9 mouse cellular contexts compared by ENCODE assay signal in genomic region chr1:75925802-75926201, GRCm38 (mm10).
DNase-seq lines count a peak whose midpoint lies in the region; ATAC-seq and TF ChIP-seq lines count a peak whose summit lies in the region.
"Had no signal": no experiment of that assay in that cellular context is flagged by ENCODE, and none has a peak within 500 bp of the region (broad histone marks: within the 10 kb centered on the region; RNA-seq: fewer than 3 reads in every experiment).

No protein-coding gene starts in this region.

- no peak overlapping the region for H3K9ac ChIP-seq in forebrain, embryonic 13.5 days
- no peak overlapping the region for H3K9ac ChIP-seq in liver, embryonic 14.5 days (replicated peaks)

- no peaks in the 10 kb centered on the region for H3K27me3 ChIP-seq in E14TG2a.4 (ENCODE audit: insufficient read depth, low read length)
- H3K27me3 ChIP-seq in forebrain, embryonic 13.5 days = no peaks in the 10 kb centered on the region
- no peaks in the 10 kb centered on the region for H3K27me3 ChIP-seq in liver, embryonic 14.5 days (ENCODE audit: control insufficient read depth, insufficient read depth, low read length)

- intact Hi-C loops in heart, postnatal 25 days (cut with DNase I) = loop anchor here (2.0 to 10.0 kb wide), 4 partner anchors 101 to 1591 kb away; no protein-coding TSS in a partner anchor

- no peak overlapping the region for H3K4me3 ChIP-seq in E14TG2a.4 (replicated peaks; ENCODE audit: low read length)
- no peak overlapping the region for H3K4me3 ChIP-seq in forebrain, embryonic 13.5 days
- H3K4me3 ChIP-seq in liver, embryonic 14.5 days (ENCODE audit: insufficient read depth in 1 of 2, low read depth in 2 of 2, low read length in 2 of 2) = no peak overlapping the region

- TF ChIP-seq EP300 in liver, embryonic 14.5 days (IDR thresholded peaks at IDR 0.05; ENCODE audit: low read depth) = no peak

- H3K9me3 ChIP-seq in E14TG2a.4 (ENCODE audit: low read length) = no peaks in the 10 kb centered on the region
- H3K9me3 ChIP-seq in forebrain, embryonic 13.5 days (replicated peaks) = no peaks in the 10 kb centered on the region
- no peaks in the 10 kb centered on the region for H3K9me3 ChIP-seq in liver, embryonic 14.5 days (ENCODE audit: control insufficient read depth, low read length)

- ATAC-seq in cerebellum, adult (ENCODE audit: insufficient number of reproducible peaks, low FRiP score, low TSS enrichment) = peak; percentile 79
- peak; percentile 93 for ATAC-seq in forebrain, embryonic 13.5 days
- ATAC-seq in liver, embryonic 14.5 days (ENCODE audit: insufficient read depth) = no peak

- no peaks in the 10 kb centered on the region for H3K4me1 ChIP-seq in E14TG2a.4 (replicated peaks; ENCODE audit: low read depth, low read length)
- peaks cover 22% of the 10 kb centered on the region for H3K4me1 ChIP-seq in forebrain, embryonic 13.5 days
- H3K4me1 ChIP-seq in liver, embryonic 14.5 days (replicated peaks; ENCODE audit: control insufficient read depth in 2 of 2, insufficient read depth in 2 of 2, low read length in 1 of 2) = no peaks in the 10 kb centered on the region

- H3K4me2 ChIP-seq in forebrain, embryonic 13.5 days = peak overlapping the region; percentile 26
- H3K4me2 ChIP-seq in liver, embryonic 14.5 days (ENCODE audit: low read depth) = no peak overlapping the region

- peak overlapping the region; percentile 44; the same call in 1 of the 2 replicates for H3K27ac ChIP-seq in forebrain, embryonic 13.5 days
- H3K27ac ChIP-seq in liver, embryonic 14.5 days = no peak overlapping the region

- TF ChIP-seq CTCF in E14TG2a.4 (conservative IDR thresholded peaks at IDR 0.05; ENCODE audit: low read length) = peak; percentile 56
- peak; percentile 56 for TF ChIP-seq CTCF in liver, embryonic 14.5 days (IDR thresholded peaks at IDR 0.05; ENCODE audit: low read depth)

- no peaks in the 10 kb centered on the region for H3K36me3 ChIP-seq in E14TG2a.4 (ENCODE audit: insufficient read depth, low read length)
- no peaks in the 10 kb centered on the region for H3K36me3 ChIP-seq in forebrain, embryonic 13.5 days (ENCODE audit: poor library complexity, severe bottlenecking)
- H3K36me3 ChIP-seq in liver, embryonic 14.5 days (replicated peaks; ENCODE audit: control insufficient read depth, insufficient read depth, low read depth) = no peaks in the 10 kb centered on the region
- H3K36me3 ChIP-seq: G1E had no signal

- peak; percentile 55 for DNase-seq in heart, postnatal 25 days (ENCODE audit: low spot score)
- peak; percentile 1 for DNase-seq in large intestine, adult 2 months (ENCODE audit: low read depth, low spot score)
- peak in 1 of 3 experiments; percentile 9 for DNase-seq in liver, embryonic 14.5 days (ENCODE audit: low read depth in 3 of 3, low spot score in 3 of 3)
- peak; percentile 79 for DNase-seq in ovary, adult 18-20 months (ENCODE audit: low spot score)
- peak; percentile 76 for DNase-seq in urinary bladder, adult 2 months (ENCODE audit: low spot score)

- 3% methylated on average over 9 of the region's 9 CpGs for WGBS in forebrain, embryonic 13.5 days
- 35% methylated on average over 9 of the region's 9 CpGs for WGBS in large intestine, adult 2 months
- 29% methylated on average over 9 of the region's 9 CpGs for WGBS in liver, embryonic 14.5 days (ENCODE audit: insufficient replicate concordance)
